Mouse (Mus musculus) ES-Bruce4 (cell line): ENCODE measurements at regions not wholly inside any gene's neighbourhood (a gene's known extent, or its start where the extent isn't known, plus 50 kb on each side); places are given as distances from the start of the nearest gene placed in this dataset.

Source experiments
- H3K27ac ChIP-seq: 2 replicates; pipeline ENCODE4 v1.5.1; 2012; ENCODE audit warnings: low read length, inconsistent platforms; ENCODE audit not compliant: insufficient read depth
- H3K27me3 ChIP-seq: 2 replicates; pipeline ENCODE4 v1.6.1; 2012; ENCODE audit warnings: mild to moderate bottlenecking, low read length, inconsistent platforms; ENCODE audit not compliant: control insufficient read depth, poor library complexity, insufficient read depth, severe bottlenecking
- H3K36me3 ChIP-seq: 2 replicates; pipeline ENCODE4 v1.6.1; 2012; ENCODE audit warnings: inconsistent platforms, mild to moderate bottlenecking, low read length, moderate library complexity; ENCODE audit not compliant: control insufficient read depth, poor library complexity, insufficient read depth, severe bottlenecking
- H3K4me1 ChIP-seq: one replicate; pipeline ENCODE4 v1.8.1; 2011; ENCODE audit warnings: low read length; ENCODE audit not compliant: control insufficient read depth, insufficient read depth
- H3K4me3 ChIP-seq: 2 replicates; pipeline ENCODE4 v1.5.1; 2011; ENCODE audit warnings: low read depth, mild to moderate bottlenecking, low read length
- H3K9ac ChIP-seq: 2 replicates; pipeline ENCODE4 v1.6.1; 2012; ENCODE audit warnings: low read depth, mild to moderate bottlenecking, inconsistent platforms; ENCODE audit not compliant: poor library complexity, severe bottlenecking
- H3K9me3 ChIP-seq: replicated peaks from 2 replicates; pipeline ENCODE4 v1.6.1; 2012; ENCODE audit warnings: mild to moderate bottlenecking, low read length, inconsistent platforms; ENCODE audit not compliant: control insufficient read depth, poor library complexity, insufficient read depth, severe bottlenecking
- CTCF ChIP-seq: IDR thresholded peaks from one replicate; pipeline ENCODE4 v1.8.1; 2011; ENCODE audit warnings: low read depth, low read length
- EP300 ChIP-seq: IDR thresholded peaks from 2 replicates; pipeline ENCODE4 v1.6.1; 2011; ENCODE audit warnings: low read depth, low read length; ENCODE audit not compliant: insufficient read depth
- POLR2A ChIP-seq: IDR thresholded peaks from one replicate; pipeline ENCODE4 v1.8.1; 2011; ENCODE audit warnings: low read length; ENCODE audit not compliant: insufficient read depth

- H3K9me3 ChIP-seq = no peaks in the 10 kb centered on the region
- H3K27me3 ChIP-seq = no peaks in the 10 kb centered on the region
- H3K4me3 ChIP-seq = no peak overlapping the region
- no peak for TF ChIP-seq POLR2A
- no peak for TF ChIP-seq CTCF
- no peak for TF ChIP-seq EP300
- no peaks in the 10 kb centered on the region for H3K36me3 ChIP-seq
- no peak overlapping the region for H3K27ac ChIP-seq
- H3K9ac ChIP-seq = no peak overlapping the region
- H3K4me1 ChIP-seq = no peaks in the 10 kb centered on the region
These were observed 82.3 kb upstream of the Nr5a2 start for GRCm38 (mm10) chr1:137042414-137043010.

DNA sequence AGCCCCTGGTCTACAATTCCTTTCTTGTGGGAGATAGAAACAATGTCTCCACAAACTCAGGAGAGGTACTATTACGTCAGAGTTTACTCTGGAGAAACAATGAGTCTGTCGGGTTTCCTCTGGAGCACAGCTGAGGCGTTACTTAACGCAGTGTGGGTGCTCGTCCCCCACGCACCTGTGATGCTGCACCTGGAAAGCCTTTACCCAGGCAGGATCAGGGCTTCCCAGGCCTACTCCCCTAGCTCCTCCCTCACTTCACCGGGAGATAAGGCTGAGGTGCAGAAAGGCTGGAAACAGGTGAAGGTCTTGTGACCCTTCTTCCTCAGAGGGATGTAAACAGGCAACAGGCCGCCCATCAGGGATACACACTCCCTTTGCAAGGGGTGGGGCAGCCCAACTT is 80.7 kb upstream of the Nr5a2 start:
- TF ChIP-seq CTCF (no peak), EP300 (0 out of 2 replicates have a peak, but pooled peaks have one; percentile 22), POLR2A (no peak)
- H3K27ac ChIP-seq = no peak overlapping the region

GRCm38 (mm10) chr1:137034586-137034985 is 74.3 kb upstream of the Nr5a2 start:
- Histone ChIP-seq H3K4me1 (no peaks in the 10 kb centered on the region), H3K27me3 (no peaks in the 10 kb centered on the region), H3K36me3 (no peaks in the 10 kb centered on the region), H3K27ac (no peak overlapping the region), H3K9me3 (no peaks in the 10 kb centered on the region), H3K4me3 (no peak overlapping the region), H3K9ac (no peak overlapping the region)
- no peak for TF ChIP-seq EP300
- no peak for TF ChIP-seq POLR2A
- TF ChIP-seq CTCF = no peak

More for the DNA sequence above, 80.7 kb upstream of the Nr5a2 start:
- Histone ChIP-seq H3K27me3 (no peaks in the 10 kb centered on the region), H3K4me3 (no peak overlapping the region), H3K9ac (no peak overlapping the region), H3K9me3 (no peaks in the 10 kb centered on the region), H3K36me3 (no peaks in the 10 kb centered on the region), H3K4me1 (no peaks in the 10 kb centered on the region)

DNA sequence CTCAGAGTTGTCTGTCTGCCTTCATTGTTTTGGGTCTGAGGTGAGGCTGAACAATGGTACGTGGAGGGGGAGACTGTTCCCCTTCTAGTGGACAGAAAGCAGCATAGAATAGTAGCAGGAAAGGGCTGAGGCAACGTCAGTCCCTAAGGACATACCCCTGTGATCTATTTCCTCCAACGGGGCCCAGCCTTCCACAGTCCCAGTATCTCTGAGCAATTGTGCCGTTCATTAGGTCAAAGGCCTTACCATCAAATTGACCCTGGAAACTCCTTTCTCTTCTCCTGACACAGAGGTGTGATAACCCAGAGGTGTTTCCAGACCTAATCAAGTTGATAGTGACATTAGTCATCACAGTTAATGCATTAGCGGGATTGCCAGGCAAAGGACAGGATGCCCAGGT is 73.4 kb upstream of the Nr5a2 start:
- Histone ChIP-seq H3K4me1 (no peaks in the 10 kb centered on the region), H3K4me3 (no peak overlapping the region), H3K27ac (no peak overlapping the region), H3K9ac (no peak overlapping the region), H3K36me3 (no peaks in the 10 kb centered on the region), H3K27me3 (no peaks in the 10 kb centered on the region), H3K9me3 (no peaks in the 10 kb centered on the region)
- TF ChIP-seq CTCF = no peak
- no peak for TF ChIP-seq EP300
- TF ChIP-seq POLR2A = no peak

DNA sequence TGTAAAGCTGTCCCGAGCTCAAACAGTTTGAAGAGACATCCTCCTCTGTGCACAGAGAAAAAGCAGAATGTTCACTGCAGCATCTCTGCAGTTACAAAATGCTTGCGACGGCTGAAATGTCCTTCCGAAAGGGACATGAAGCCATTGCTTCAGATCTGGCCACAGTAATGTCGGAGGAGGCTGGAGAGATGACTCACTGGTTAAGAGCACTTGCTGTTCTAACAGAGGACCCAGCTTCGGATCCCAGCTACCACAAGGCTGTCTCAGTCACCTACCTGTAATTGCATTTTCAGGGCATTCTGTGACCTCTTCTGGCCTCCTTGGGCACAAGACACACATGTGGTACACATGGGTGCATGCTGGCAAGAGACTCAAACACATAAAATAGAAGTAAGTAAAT is 63.5 kb upstream of the Nr5a2 start:
- H3K27me3 ChIP-seq = no peaks in the 10 kb centered on the region
- no peak overlapping the region for H3K27ac ChIP-seq
- no peaks in the 10 kb centered on the region for H3K4me1 ChIP-seq
- H3K9ac ChIP-seq = no peak overlapping the region
- TF ChIP-seq EP300 (no peak), CTCF (no peak), POLR2A (no peak)
- H3K9me3 ChIP-seq = no peaks in the 10 kb centered on the region
- H3K36me3 ChIP-seq = no peaks in the 10 kb centered on the region
- H3K4me3 ChIP-seq = no peak overlapping the region

- Histone ChIP-seq H3K27me3 (no peaks in the 10 kb centered on the region; the same call in 1 of the 2 replicates), H3K36me3 (no peaks in the 10 kb centered on the region), H3K4me3 (no peak overlapping the region), H3K27ac (no peak overlapping the region), H3K9ac (no peak overlapping the region), H3K4me1 (no peaks in the 10 kb centered on the region), H3K9me3 (no peaks in the 10 kb centered on the region)
- TF ChIP-seq EP300 (no peak), POLR2A (no peak), CTCF (no peak)
These were observed 60.3 kb upstream of the Nr5a2 start for GRCm38 (mm10) chr1:137020528-137020927.
